Mouse (Mus musculus) brain, embryonic 14.5 days (tissue): ENCODE measurements around the gene Olfr424.

ENCODE experiments used
- CTCF ChIP-seq: fragments of 200-500 bp; IDR thresholded peaks from 2 replicates; pipeline ENCODE4 v1.5.1; 2012; ENCODE audit warnings: inconsistent platforms, mild to moderate bottlenecking, moderate library complexity, borderline replicate concordance; ENCODE audit not compliant: insufficient read depth, insufficient read length; ENCODE audit errors: extremely low read depth
- POLR2A ChIP-seq: fragments of 200-500 bp; IDR thresholded peaks from 2 replicates; pipeline ENCODE4 v1.6.1; 2012; ENCODE audit warnings: mild to moderate bottlenecking, inconsistent platforms, borderline replicate concordance; ENCODE audit not compliant: poor library complexity, insufficient read depth, insufficient read length, severe bottlenecking; ENCODE audit errors: extremely low read depth

DNA sequence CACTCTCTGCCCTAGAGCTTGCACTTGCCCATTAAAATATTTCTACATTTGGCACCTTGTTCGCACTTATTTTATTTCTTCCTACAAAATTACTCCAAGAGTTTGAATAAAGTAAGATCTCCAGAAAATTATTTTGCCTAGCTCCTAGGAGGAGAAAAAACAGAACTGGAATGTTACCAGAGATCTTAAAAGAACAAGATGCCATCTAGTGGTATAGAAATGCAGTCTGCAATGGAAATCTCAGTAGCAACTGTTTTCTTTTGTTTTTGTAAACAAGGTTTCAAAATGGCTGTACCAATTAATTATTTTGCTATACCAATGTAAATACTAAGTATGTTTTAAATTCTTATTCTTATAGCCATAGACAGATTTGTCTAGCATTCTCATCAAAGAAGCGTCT is 27.6 kb upstream of the Olfr424 start:
- no peak for TF ChIP-seq POLR2A
- TF ChIP-seq CTCF: no peak
